Mouse (Mus musculus) liver, embryonic 12.5 days (tissue): ENCODE data around the gene Dnajc16. TPM values are rescaled to one million over a fixed set of nuclear protein-coding genes. Genes with fewer than 3 reads are reported as not detected.

Source experiments
- ATAC-seq: fragments of 200-750 bp; cut with Nextera tagmentation; 2 replicates; pipeline ENCODE4 v1.8.0; 2017; ENCODE audit warnings: moderate number of reproducible peaks, mild to moderate bottlenecking, moderate library complexity
- H3K27ac ChIP-seq: fragments of 300-500 bp; sonication (generic); 2 replicates; pipeline ENCODE4 v1.5.1; 2016; ENCODE audit warnings: mild to moderate bottlenecking
- H3K27me3 ChIP-seq: fragments of 300-500 bp; sonication (generic); replicated peaks from 2 replicates; pipeline ENCODE4 v1.6.1; 2016; ENCODE audit warnings: mild to moderate bottlenecking, moderate library complexity
- H3K36me3 ChIP-seq: fragments of 300-500 bp; sonication (generic); 2 replicates; pipeline ENCODE4 v1.6.1; 2016; ENCODE audit warnings: mild to moderate bottlenecking, moderate library complexity
- H3K4me1 ChIP-seq: fragments of 300-500 bp; sonication (generic); 2 replicates; pipeline ENCODE4 v1.6.1; 2016
- H3K4me2 ChIP-seq: fragments of 300-500 bp; sonication (generic); 2 replicates; pipeline ENCODE4 v1.6.1; 2016; ENCODE audit warnings: mild to moderate bottlenecking, moderate library complexity
- H3K4me3 ChIP-seq: fragments of 300-500 bp; sonication (generic); 2 replicates; pipeline ENCODE4 v1.5.1; 2016; ENCODE audit warnings: mild to moderate bottlenecking, moderate library complexity
- H3K9ac ChIP-seq: fragments of 300-500 bp; sonication (generic); 2 replicates; pipeline ENCODE4 v1.6.1; 2016; ENCODE audit warnings: mild to moderate bottlenecking, moderate library complexity
- H3K9me3 ChIP-seq: fragments of 300-500 bp; sonication (generic); replicated peaks from 2 replicates; pipeline ENCODE4 v1.6.1; 2016; ENCODE audit warnings: mild to moderate bottlenecking, moderate library complexity
- WGBS: fragments of 180-500 bp; shearing (Covaris S2); methylation state at CpG from one replicate; pipeline ENCODE4 v1.1.7; 2016; ENCODE audit not compliant: insufficient replicate concordance; 5-methylcytosine and 5-hydroxymethylcytosine counted together
- polyA plus RNA-seq: library from polyadenylated mRNA; unstranded; fragments of >200 nt; fragmentation: Nextera tagmentation; extraction: Ambion mirVana; gene quantifications from 2 replicates; pipeline ENCODE4 v1.2.1, GENCODE M21; 2016

The Dnajc16 gene
- polyA plus RNA-seq, 1 experiment from 2014 or later, result 3.2 TPM

GRCm38 (mm10) chr4:141818861-141819260 is 28.1 kb upstream of the Dnajc16 start:
- Histone ChIP-seq H3K27me3 (0 out of 2 replicates have a peak, but pooled peaks cover 4% of the 10 kb centered on the region), H3K4me2 (no peak overlapping the region), H3K4me3 (no peak overlapping the region), H3K36me3 (peaks cover 24% of the 10 kb centered on the region), H3K4me1 (peaks cover 17% of the 10 kb centered on the region), H3K9me3 (no peaks in the 10 kb centered on the region), H3K9ac (no peak overlapping the region), H3K27ac (no peak overlapping the region)
- no peak for ATAC-seq
- WGBS, result 76% methylated on average over 13 of the region's 13 CpGs

GRCm38 (mm10) chr4:141817706-141818105 is 27.0 kb upstream of the Dnajc16 start:
- no peak overlapping the region for H3K27ac ChIP-seq
- ATAC-seq, result no peak
- 0 out of 2 replicates have a peak, but pooled peaks cover 4% of the 10 kb centered on the region for H3K27me3 ChIP-seq
- WGBS, result 72% methylated on average over 10 of the region's 10 CpGs
- no peak overlapping the region for H3K9ac ChIP-seq
- H3K4me1 ChIP-seq, result peaks cover 10% of the 10 kb centered on the region
- H3K9me3 ChIP-seq, result no peaks in the 10 kb centered on the region
- H3K4me3 ChIP-seq, result no peak overlapping the region
- no peak overlapping the region for H3K4me2 ChIP-seq
- H3K36me3 ChIP-seq, result peaks cover 36% of the 10 kb centered on the region

GRCm38 (mm10) chr4:141816776-141817655 is 26.3 kb upstream of the Dnajc16 start:
- no peak overlapping the region for H3K4me2 ChIP-seq
- 61% methylated on average over 14 of the region's 14 CpGs for WGBS
- H3K4me1 ChIP-seq, result 0 out of 2 replicates have a peak, but pooled peaks cover 3% of the 10 kb centered on the region
- no peak overlapping the region for H3K4me3 ChIP-seq
- no peak overlapping the region; the same call in 1 of the 2 replicates for H3K9ac ChIP-seq
- no peak for ATAC-seq
- no peak overlapping the region for H3K27ac ChIP-seq
- peaks cover 43% of the 10 kb centered on the region for H3K36me3 ChIP-seq
- H3K27me3 ChIP-seq, result 0 out of 2 replicates have a peak, but pooled peaks cover 2% of the 10 kb centered on the region
- H3K9me3 ChIP-seq, result no peaks in the 10 kb centered on the region

- no peaks in the 10 kb centered on the region for H3K9me3 ChIP-seq
- H3K9ac ChIP-seq, result no peak overlapping the region
- H3K4me2 ChIP-seq, result no peak overlapping the region
- ATAC-seq, result no peak
- H3K27me3 ChIP-seq, result no peaks in the 10 kb centered on the region
- H3K4me1 ChIP-seq, result no peaks in the 10 kb centered on the region
- 86% methylated on average over 7 of the region's 7 CpGs for WGBS
- no peak overlapping the region for H3K4me3 ChIP-seq
- peaks cover 50% of the 10 kb centered on the region for H3K36me3 ChIP-seq
- no peak overlapping the region for H3K27ac ChIP-seq
Observed at GRCm38 (mm10) chr4:141816267-141816666, 25.5 kb upstream of the Dnajc16 start.

- Histone ChIP-seq H3K4me1 (no peaks in the 10 kb centered on the region), H3K4me3 (no peak overlapping the region), H3K9me3 (no peaks in the 10 kb centered on the region), H3K4me2 (no peak overlapping the region), H3K36me3 (peaks cover 98% of the 10 kb centered on the region), H3K27ac (no peak overlapping the region), H3K27me3 (no peaks in the 10 kb centered on the region), H3K9ac (no peak overlapping the region)
- 91% methylated on average over 7 of the region's 7 CpGs for WGBS
- ATAC-seq, result no peak
Observed at GRCm38 (mm10) chr4:141811375-141811774, 20.6 kb upstream of the Dnajc16 start.

GRCm38 (mm10) chr4:141810975-141811374 is 20.2 kb upstream of the Dnajc16 start:
- WGBS, result 93% methylated on average over 2 of the region's 2 CpGs
- ATAC-seq, result no peak
- H3K27ac ChIP-seq, result no peak overlapping the region
- no peaks in the 10 kb centered on the region for H3K9me3 ChIP-seq
- H3K9ac ChIP-seq, result no peak overlapping the region
- H3K36me3 ChIP-seq, result peaks cover 99% of the 10 kb centered on the region
- H3K4me3 ChIP-seq, result no peak overlapping the region
- H3K4me1 ChIP-seq, result no peaks in the 10 kb centered on the region
- no peak overlapping the region for H3K4me2 ChIP-seq
- H3K27me3 ChIP-seq, result no peaks in the 10 kb centered on the region

GRCm38 (mm10) chr4:141809850-141810464 is 19.2 kb upstream of the Dnajc16 start:
- no peak overlapping the region for H3K9ac ChIP-seq
- H3K4me2 ChIP-seq, result no peak overlapping the region
- peak; percentile 54; the same call in 1 of the 2 replicates for ATAC-seq
- H3K27me3 ChIP-seq, result no peaks in the 10 kb centered on the region
- H3K9me3 ChIP-seq, result no peaks in the 10 kb centered on the region
- H3K4me1 ChIP-seq, result no peaks in the 10 kb centered on the region
- 68% methylated on average over 8 of the region's 8 CpGs for WGBS
- H3K36me3 ChIP-seq, result peaks cover 99% of the 10 kb centered on the region
- H3K4me3 ChIP-seq, result no peak overlapping the region
- H3K27ac ChIP-seq, result peak overlapping the region; percentile 41; the same call in 1 of the 2 replicates

GRCm38 (mm10) chr4:141805886-141806285 is 15.2 kb upstream of the Dnajc16 start:
- peaks cover 83% of the 10 kb centered on the region for H3K36me3 ChIP-seq
- 77% methylated on average over 8 of the region's 8 CpGs for WGBS

GRCm38 (mm10) chr4:141804105-141804504 is 13.4 kb upstream of the Dnajc16 start:
- ATAC-seq, result 0 out of 2 replicates have a peak, but pooled peaks have one; percentile 27
- H3K4me2 ChIP-seq, result no peak overlapping the region
- 75% methylated on average over 4 of the region's 4 CpGs for WGBS

More at GRCm38 (mm10) chr4:141805886-141806285, 15.2 kb upstream of the Dnajc16 start:
- no peak overlapping the region for H3K9ac ChIP-seq
- H3K27me3 ChIP-seq, result no peaks in the 10 kb centered on the region
- H3K4me2 ChIP-seq, result no peak overlapping the region
- ATAC-seq, result no peak
- H3K9me3 ChIP-seq, result no peaks in the 10 kb centered on the region
- no peak overlapping the region for H3K4me3 ChIP-seq
- H3K27ac ChIP-seq, result no peak overlapping the region
- no peaks in the 10 kb centered on the region for H3K4me1 ChIP-seq

GRCm38 (mm10) chr4:141797545-141797944 is 6.8 kb upstream of the Dnajc16 start:
- Histone ChIP-seq H3K4me2 (no peak overlapping the region), H3K9me3 (no peaks in the 10 kb centered on the region), H3K9ac (no peak overlapping the region), H3K27me3 (no peaks in the 10 kb centered on the region), H3K4me3 (no peak overlapping the region), H3K4me1 (peaks cover 33% of the 10 kb centered on the region), H3K27ac (no peak overlapping the region), H3K36me3 (peaks cover 31% of the 10 kb centered on the region)
- WGBS, result 84% methylated on average over 5 of the region's 5 CpGs
- no peak for ATAC-seq

More at GRCm38 (mm10) chr4:141804105-141804504, 13.4 kb upstream of the Dnajc16 start:
- H3K27me3 ChIP-seq, result no peaks in the 10 kb centered on the region
- no peaks in the 10 kb centered on the region for H3K4me1 ChIP-seq
- H3K36me3 ChIP-seq, result peaks cover 66% of the 10 kb centered on the region
- peak overlapping the region; percentile 11; the same call in 1 of the 2 replicates for H3K27ac ChIP-seq
- H3K9ac ChIP-seq, result no peak overlapping the region
- no peaks in the 10 kb centered on the region for H3K9me3 ChIP-seq
- H3K4me3 ChIP-seq, result no peak overlapping the region

- Histone ChIP-seq H3K27me3 (no peaks in the 10 kb centered on the region), H3K27ac (no peak overlapping the region), H3K36me3 (peaks cover 30% of the 10 kb centered on the region), H3K4me3 (no peak overlapping the region), H3K9me3 (no peaks in the 10 kb centered on the region), H3K4me2 (no peak overlapping the region), H3K9ac (no peak overlapping the region), H3K4me1 (peaks cover 39% of the 10 kb centered on the region)
- WGBS, result 74% methylated on average over 3 of the region's 4 CpGs
- no peak for ATAC-seq
Observed at GRCm38 (mm10) chr4:141796954-141797353, 6.2 kb upstream of the Dnajc16 start.

- H3K4me3 ChIP-seq, result no peak overlapping the region
- no peaks in the 10 kb centered on the region for H3K27me3 ChIP-seq
- H3K4me1 ChIP-seq, result peaks cover 45% of the 10 kb centered on the region
- peaks cover 30% of the 10 kb centered on the region for H3K36me3 ChIP-seq
- no peak for ATAC-seq
- H3K27ac ChIP-seq, result no peak overlapping the region
- WGBS, result 85% methylated on average over 7 of the region's 7 CpGs
- H3K9me3 ChIP-seq, result no peaks in the 10 kb centered on the region
- no peak overlapping the region for H3K4me2 ChIP-seq
- H3K9ac ChIP-seq, result no peak overlapping the region
Observed at GRCm38 (mm10) chr4:141796356-141796755, 5.6 kb upstream of the Dnajc16 start.
